Mouse (Mus musculus) effector memory CD4-positive, alpha-beta T cell, adult 7 months (primary cell): Measurements from ENCODE around the gene Prl7d1. TPM values are rescaled to one million over a fixed set of nuclear protein-coding genes. Genes with fewer than 3 reads are reported as not detected.

ENCODE experiments used
- polyA plus RNA-seq: library from polyadenylated mRNA; unstranded; fragments of 100-300 nt; shearing (Covaris generic); gene quantifications from one replicate; pipeline ENCODE4 v1.2.1, GENCODE M21; 2017

Prl7d1 gene
- polyA plus RNA-seq, result not detected

DNA sequence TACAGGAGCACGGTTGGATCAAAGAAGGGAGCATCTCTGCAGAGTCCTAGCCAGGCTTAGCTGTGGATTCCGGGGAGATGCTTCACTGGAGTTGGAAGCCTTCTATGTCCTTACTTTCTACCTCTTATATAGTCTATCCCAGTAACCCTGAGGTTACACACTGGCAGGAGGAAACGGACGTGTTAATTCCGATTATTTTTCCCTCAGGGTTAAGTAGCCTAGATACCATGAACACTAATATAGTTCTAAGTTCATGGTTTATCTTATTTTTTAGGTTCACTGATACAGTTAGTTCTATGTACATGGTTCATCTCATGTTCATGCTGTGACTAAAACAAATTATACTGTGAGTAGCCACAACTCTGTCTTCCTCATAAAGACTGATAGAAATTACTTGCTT, at the start of gene Prl7d1:
TSS of gene Prl7d1 (minus strand) at position 101 of the 400 bp plus-strand sequence.

GRCm38 (mm10) chr13:27667936-27668335, 48.6 kb downstream of the Prl7d1 start, which contains the start of gene Prl7a2:
Gene Prl7a2, minus strand, starts transcription at chr13:27668036.

Other genes with a start within 250 kb of the Prl7d1 start
- not detected for gene Prl8a8, start 203.5 kb downstream of the Prl7d1 start, polyA plus RNA-seq
- gene Prl8a9, start 152.1 kb downstream of the Prl7d1 start, polyA plus RNA-seq, result not detected
- gene Prl8a1, start 134.6 kb downstream of the Prl7d1 start, polyA plus RNA-seq, result not detected
- not detected for gene Prl7b1, start 106.2 kb downstream of the Prl7d1 start, polyA plus RNA-seq
- not detected for gene Prl7a1, start 74.2 kb downstream of the Prl7d1 start, polyA plus RNA-seq
- not detected for gene Prl7a2, start 48.7 kb downstream of the Prl7d1 start, polyA plus RNA-seq
- not detected for gene Prl7c1, start 64.1 kb upstream of the Prl7d1 start, polyA plus RNA-seq
- not detected for gene Prl2a1, start 84.9 kb upstream of the Prl7d1 start, polyA plus RNA-seq
- gene Prl2c1, start 132.6 kb upstream of the Prl7d1 start, polyA plus RNA-seq, result not detected